Mouse (Mus musculus): ENCODE results near the gene Olfr432.
"Not testable (repeated sequence)": the region's sequence is repeated elsewhere in the genome, so short reads cannot be mapped to it uniquely, and the experiment has no call there.

The Olfr432 gene

GRCm38 (mm10) chr1:174048893-174049292 lies at the start of gene Olfr432:
Gene Olfr432, plus strand, starts transcription at chr1:174049205.
- DNase-seq (ENCODE audit: inconsistent ontology term): no peak

DNA sequence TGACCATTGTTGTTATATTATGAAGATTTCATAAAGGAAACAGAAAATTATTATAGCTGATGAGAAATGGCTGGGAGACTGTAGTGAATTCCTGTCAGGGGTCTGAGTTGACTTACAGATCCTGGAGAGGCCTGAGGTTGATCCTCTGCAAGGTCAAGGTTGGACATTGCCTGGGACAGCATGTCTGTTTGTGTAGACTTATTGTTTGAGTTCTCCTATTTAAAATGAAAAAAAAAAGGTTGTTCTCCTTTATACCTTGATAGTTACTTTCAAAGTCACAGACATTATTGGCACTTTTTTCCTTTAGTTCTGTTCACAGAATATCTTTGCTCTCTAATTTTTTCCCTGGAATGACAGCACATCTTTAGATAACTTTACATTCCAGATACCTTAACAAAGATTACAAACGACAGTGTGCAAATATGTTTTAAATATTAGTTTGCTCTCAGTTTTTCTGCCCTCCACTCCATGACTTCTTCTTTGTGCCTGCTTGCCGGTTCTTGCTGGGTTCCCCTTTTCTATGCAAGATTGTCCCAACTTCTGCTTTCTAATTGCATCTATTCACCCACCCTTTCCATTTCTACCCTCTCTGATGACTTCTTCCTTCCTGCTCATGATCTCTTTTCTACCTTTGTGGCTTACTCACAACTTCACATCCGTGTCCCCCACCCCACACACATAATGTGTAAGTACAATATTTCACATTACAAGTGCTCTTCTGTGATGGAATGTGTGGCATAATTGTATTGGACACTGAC lies 44.5 kb upstream of the Olfr432 start:
- not testable (repeated sequence) for DNase-seq (ENCODE audit: inconsistent ontology term)

DNA sequence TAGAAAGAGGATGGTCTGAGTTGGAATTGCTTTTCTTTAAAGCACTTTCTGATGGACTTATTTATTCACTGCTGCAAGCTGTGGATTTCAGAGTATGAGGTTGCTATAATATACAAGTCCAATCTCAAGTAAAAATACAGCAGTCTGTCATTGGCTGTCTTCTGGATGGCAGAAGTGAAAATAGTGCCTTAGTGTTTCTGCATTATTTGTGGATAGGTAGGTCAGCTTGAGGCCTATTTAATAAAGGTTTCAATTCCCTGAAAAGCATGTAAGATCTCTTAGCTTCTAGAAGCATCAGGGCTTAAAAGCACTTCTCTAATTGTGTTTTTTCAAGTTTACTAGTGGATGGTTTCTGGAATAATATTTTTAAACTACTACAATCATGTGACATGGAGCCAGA lies 42.0 kb upstream of the Olfr432 start:
- DNase-seq (ENCODE audit: inconsistent ontology term): not testable (repeated sequence)

GRCm38 (mm10) chr1:174031698-174032097 lies 17.3 kb upstream of the Olfr432 start, which contains the start of gene Ifi205:
Gene Ifi205, minus strand, starts transcription at chr1:174031810.
- no peak for DNase-seq (ENCODE audit: inconsistent ontology term)

- DNase-seq (ENCODE audit: inconsistent ontology term): peak; percentile 22
Measured at GRCm38 (mm10) chr1:174035841-174036240, 13.2 kb upstream of the Olfr432 start.

DNA sequence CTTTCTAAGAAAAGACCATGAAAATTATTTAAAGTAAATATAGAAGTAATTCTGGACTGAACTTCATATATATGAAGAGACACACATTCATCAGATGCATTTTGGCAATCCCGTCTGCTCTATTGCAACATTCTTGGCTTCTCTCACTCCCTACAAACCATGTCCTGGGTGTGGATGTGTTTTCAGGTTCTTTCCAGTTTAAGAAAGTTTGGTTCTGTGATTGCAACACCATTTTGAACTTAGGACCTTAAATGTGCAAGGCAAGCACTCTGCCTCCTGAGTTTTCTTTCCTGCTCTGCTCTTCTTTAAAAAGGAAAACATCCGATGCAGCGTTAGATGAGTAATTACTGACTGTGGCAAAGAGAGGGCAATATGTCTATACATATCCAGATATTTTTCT lies 10.5 kb upstream of the Olfr432 start:
- no peak for DNase-seq (ENCODE audit: inconsistent ontology term)

GRCm38 (mm10) chr1:174040523-174041177 lies 8.4 kb upstream of the Olfr432 start, which contains the start of gene Olfr433:
Gene Olfr433, plus strand, starts transcription at chr1:174040705.
- DNase-seq (ENCODE audit: inconsistent ontology term): peak; percentile 67

DNA sequence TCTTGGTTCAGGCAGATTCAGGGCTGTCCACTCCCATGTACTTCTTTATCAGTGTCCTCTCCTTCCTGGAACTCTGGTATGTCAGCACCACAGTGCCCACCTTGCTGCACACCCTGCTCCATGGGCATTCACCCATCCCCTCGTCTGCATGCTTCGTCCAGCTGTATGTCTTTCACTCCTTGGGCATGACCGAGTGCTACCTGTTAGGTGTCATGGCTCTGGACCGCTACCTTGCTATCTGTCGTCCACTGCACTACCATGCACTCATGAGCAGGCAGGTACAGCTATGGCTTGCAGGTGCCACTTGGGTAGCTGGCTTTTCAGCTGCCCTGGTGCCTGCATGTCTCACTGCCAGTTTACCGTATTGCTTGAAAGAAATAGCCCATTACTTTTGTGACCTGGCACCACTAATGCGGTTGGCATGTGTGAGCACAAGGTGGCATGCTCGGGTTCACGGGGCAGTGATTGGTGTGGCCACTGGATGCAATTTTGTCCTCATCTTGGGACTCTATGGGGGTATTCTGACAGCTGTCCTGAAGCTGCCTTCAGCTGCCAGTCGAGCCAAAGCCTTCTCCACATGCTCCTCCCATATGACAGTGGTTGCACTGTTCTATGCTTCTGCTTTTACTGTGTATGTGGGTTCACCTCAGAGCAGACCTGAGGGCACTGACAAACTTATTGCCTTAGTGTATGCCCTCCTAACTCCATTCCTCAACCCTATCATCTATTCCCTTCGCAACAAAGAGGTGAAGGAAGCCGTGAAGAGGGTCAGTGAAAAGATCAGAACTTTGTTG lies 6.7 kb upstream of the Olfr432 start:
- DNase-seq (ENCODE audit: inconsistent ontology term): not testable (repeated sequence)

GRCm38 (mm10) chr1:174044431-174044830 lies 4.6 kb upstream of the Olfr432 start:
- no peak for DNase-seq (ENCODE audit: inconsistent ontology term)

- not testable (repeated sequence) for DNase-seq (ENCODE audit: inconsistent ontology term)
Measured at GRCm38 (mm10) chr1:174048227-174048626, 778 bp upstream of the Olfr432 start.

DNA sequence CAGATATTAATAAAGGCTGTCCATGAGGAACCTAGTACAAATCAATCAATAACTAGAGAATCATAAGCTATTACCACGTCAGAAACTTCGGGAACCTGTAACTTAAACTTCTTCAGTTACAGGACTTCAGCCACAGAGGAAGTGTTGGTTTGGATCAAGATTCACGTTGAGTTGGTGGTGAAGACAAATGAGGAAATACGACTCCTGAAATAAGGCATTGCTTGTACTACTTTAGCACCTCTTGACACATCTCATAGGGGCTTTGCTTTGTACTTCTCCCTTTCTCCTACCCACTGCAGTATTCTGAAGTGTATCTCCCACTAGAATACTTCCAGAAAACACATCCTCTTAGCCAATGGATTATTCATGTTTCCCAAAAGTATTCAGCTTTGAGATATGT lies 352 bp downstream of the Olfr432 start:
- DNase-seq (ENCODE audit: inconsistent ontology term): not testable (repeated sequence)

DNA sequence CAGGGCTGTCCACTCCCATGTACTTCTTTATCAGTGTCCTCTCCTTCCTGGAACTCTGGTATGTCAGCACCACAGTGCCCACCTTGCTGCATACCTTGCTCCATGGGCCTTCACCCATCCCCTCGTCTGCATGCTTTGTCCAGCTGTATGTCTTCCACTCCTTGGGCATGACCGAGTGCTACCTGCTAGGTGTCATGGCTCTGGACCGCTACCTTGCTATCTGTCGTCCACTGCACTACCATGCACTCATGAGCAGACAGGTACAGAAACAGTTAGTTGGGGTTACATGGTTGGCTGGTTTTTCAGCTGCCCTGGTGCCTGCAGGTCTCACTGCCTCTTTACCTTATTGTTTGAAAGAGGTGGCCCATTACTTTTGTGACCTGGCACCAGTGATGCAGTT lies 1.5 kb downstream of the Olfr432 start:
- no peak for DNase-seq (ENCODE audit: inconsistent ontology term)

GRCm38 (mm10) chr1:174051515-174051914 lies 2.5 kb downstream of the Olfr432 start:
- no peak for DNase-seq (ENCODE audit: inconsistent ontology term)

DNA sequence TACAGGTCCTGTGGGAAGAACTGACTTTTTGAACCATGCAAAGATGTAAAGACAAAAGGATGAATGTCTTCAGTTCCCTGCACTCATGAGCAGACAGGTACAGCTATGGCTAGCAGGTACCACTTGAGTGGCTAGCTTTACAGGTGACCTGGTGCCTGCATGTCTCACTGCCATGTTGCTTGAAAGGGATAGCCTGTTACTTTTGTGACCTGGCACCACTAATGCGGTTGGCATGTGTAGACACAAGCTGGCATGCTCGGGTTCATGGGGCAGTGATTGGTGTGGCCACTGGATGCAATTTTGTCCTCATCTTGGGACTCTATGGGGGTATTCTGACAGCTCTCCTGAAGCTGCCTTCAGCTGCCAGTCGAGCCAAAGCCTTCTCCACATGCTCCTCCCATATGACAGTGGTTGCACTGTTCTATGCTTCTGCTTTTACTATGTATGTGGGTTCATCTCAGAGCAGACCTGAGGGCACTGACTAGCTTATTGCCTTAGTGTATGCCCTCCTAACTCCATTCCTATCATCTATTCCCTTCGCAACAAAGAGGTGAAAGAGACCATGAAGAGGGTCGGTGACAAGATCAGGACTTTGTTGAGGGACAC lies 3.0 kb downstream of the Olfr432 start:
- no peak for DNase-seq (ENCODE audit: inconsistent ontology term)

DNA sequence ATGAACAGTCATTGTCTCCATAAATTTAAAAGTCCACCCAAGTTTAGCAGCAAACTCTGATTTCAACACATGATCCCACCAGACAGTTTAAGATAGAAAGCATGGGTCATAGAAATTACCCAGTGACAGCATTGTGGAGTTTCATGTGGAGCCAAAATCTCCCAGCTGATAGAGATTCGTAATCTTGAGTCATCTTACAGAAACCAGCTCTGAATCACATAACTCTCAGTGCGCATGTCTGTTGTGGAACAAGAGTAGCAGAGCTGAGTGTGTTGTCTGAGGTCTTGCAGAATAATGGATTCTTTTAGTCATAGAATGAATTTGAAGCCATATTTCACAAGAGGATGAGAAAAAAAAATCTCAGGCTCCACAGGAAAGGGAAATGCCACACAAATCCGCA lies 4.0 kb downstream of the Olfr432 start:
- DNase-seq (ENCODE audit: inconsistent ontology term): peak; percentile 51

- DNase-seq (ENCODE audit: inconsistent ontology term): no peak
Measured at GRCm38 (mm10) chr1:174055248-174055647, 6.2 kb downstream of the Olfr432 start.

DNA sequence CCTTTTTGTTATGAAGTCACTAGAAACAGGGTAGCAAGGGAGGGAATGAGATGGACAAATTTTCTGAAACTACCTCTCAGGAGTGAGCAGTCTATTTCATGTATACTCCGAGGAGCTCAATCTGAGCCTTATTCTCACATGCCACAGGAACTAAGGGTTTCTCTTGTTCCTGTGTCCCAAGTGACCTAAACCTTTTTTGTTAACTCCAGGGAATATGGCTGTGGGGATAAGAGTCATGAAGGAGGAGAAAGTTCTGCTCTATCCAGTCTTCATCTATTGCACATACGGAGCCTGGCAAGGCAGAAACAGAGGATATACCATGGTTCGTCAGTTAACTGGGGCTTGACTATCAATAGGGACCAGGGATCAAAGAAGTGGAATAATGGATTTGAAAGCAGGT lies 17.3 kb downstream of the Olfr432 start, which contains the start of gene Olfr430:
Gene Olfr430 (plus strand): TSS at position 301 of the 400 bp plus-strand sequence.
- no peak for DNase-seq (ENCODE audit: inconsistent ontology term)

DNA sequence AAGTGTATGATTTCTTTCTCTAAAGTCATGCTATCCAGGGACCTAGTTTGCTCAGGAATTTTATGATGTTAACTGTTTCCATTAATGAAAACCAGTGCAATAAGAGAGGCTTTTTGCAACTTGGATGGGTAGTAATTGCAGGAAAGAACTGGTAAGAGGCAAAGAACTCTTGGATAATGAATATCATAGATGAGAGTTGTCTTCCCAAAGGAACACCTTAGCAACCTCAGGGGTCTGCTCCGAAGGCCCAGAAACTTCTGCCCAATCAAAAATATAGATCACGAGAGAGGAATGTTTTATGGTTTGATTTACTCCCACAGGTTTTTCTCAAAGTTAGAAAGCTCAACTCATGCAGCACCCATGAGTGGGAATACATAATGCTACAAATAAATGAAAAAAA lies 35.0 kb downstream of the Olfr432 start, which contains the start of gene Olfr429:
Gene Olfr429 (plus strand): TSS at position 301 of the 400 bp plus-strand sequence.
- no peak for DNase-seq (ENCODE audit: inconsistent ontology term)

- no peak for DNase-seq (ENCODE audit: inconsistent ontology term)
Measured at GRCm38 (mm10) chr1:174096591-174096990, 47.6 kb downstream of the Olfr432 start, which contains the start of gene Olfr427. Gene Olfr427, plus strand, starts transcription at chr1:174096891.

- DNase-seq (ENCODE audit: inconsistent ontology term): peak; percentile 22
Measured at GRCm38 (mm10) chr1:174103735-174104134, 54.7 kb downstream of the Olfr432 start.

Data from Muller cell, postnatal 12 days (primary cell).